In the genomic region with DNA sequence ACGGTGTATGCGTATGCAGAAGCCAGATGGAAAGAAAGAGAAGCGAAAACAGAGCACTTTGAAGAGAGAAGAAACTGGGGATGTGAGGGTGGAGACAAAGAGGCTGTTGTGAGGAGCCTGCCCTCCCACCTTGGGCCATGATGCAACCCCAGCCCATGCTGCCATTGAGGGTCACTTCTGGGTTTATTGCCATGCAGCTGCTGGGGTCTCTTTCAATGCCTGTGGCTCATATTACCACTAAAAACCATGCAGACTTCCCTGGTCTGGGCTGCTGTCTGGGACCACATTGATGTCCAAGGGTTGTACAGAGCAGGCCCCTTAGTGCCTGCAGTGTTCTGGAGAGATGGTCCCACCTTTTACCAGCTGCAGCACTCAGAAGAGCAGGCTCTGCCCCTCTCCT, we compare ENCODE assay signal across 24 mouse cellular contexts.
DNase-seq lines count a peak whose midpoint lies in the region; ATAC-seq and TF ChIP-seq lines count a peak whose summit lies in the region.
"Had no signal": no experiment of that assay in that cellular context is flagged by ENCODE, and none has a peak within 500 bp of the region (broad histone marks: within the 10 kb centered on the region; RNA-seq: fewer than 3 reads in every experiment).

No protein-coding gene starts in this region.

- H3K36me3 ChIP-seq in midbrain, embryonic 11.5 days (ENCODE audit: control insufficient read depth, insufficient read depth, low read length) = no peaks in the 10 kb centered on the region
- H3K36me3 ChIP-seq in midbrain, embryonic 15.5 days (replicated peaks) = no peaks in the 10 kb centered on the region
- no peaks in the 10 kb centered on the region for H3K36me3 ChIP-seq in embryonic facial prominence, embryonic 10.5 days (replicated peaks)
- no peaks in the 10 kb centered on the region for H3K36me3 ChIP-seq in limb, embryonic 13.5 days
- no peaks in the 10 kb centered on the region for H3K36me3 ChIP-seq in forebrain, postnatal 0 days (ENCODE audit: insufficient read depth)
- H3K36me3 ChIP-seq: heart, embryonic 15.5 days had no signal

- intact Hi-C loops in left cerebral cortex, postnatal 4 days (cut with DNase I) = no loop called here

- H3K4me1 ChIP-seq in midbrain, embryonic 11.5 days (ENCODE audit: control insufficient read depth, insufficient read depth, low read length) = no peaks in the 10 kb centered on the region
- H3K4me1 ChIP-seq in midbrain, embryonic 15.5 days = no peaks in the 10 kb centered on the region
- peaks cover 8% of the 10 kb centered on the region for H3K4me1 ChIP-seq in embryonic facial prominence, embryonic 10.5 days
- H3K4me1 ChIP-seq in limb, embryonic 13.5 days = peaks cover 8% of the 10 kb centered on the region
- no peaks in the 10 kb centered on the region for H3K4me1 ChIP-seq in forebrain, postnatal 0 days (ENCODE audit: insufficient read depth)
- H3K4me1 ChIP-seq: heart, embryonic 15.5 days had no signal

- H3K4me3 ChIP-seq in midbrain, embryonic 11.5 days (ENCODE audit: low read depth, low read length) = no peak overlapping the region
- H3K4me3 ChIP-seq in midbrain, embryonic 15.5 days = no peak overlapping the region
- no peak overlapping the region for H3K4me3 ChIP-seq in embryonic facial prominence, embryonic 10.5 days
- no peak overlapping the region for H3K4me3 ChIP-seq in limb, embryonic 13.5 days
- H3K4me3 ChIP-seq in forebrain, postnatal 0 days (ENCODE audit: low read depth, low read length) = no peak overlapping the region
- H3K4me3 ChIP-seq: gastrocnemius, adult 2 months; heart, embryonic 15.5 days had no signal

- no peak overlapping the region for H3K27ac ChIP-seq in midbrain, embryonic 11.5 days (ENCODE audit: low read depth, low read length)
- H3K27ac ChIP-seq in midbrain, embryonic 15.5 days = no peak overlapping the region
- H3K27ac ChIP-seq in embryonic facial prominence, embryonic 10.5 days (replicated peaks) = peak overlapping the region; percentile 66
- no peak overlapping the region for H3K27ac ChIP-seq in limb, embryonic 13.5 days
- H3K27ac ChIP-seq in forebrain, postnatal 0 days (ENCODE audit: low read depth, low read length) = no peak overlapping the region
- H3K27ac ChIP-seq: gastrocnemius, adult 2 months; heart, embryonic 15.5 days; hindbrain, postnatal 0 days had no signal

- 74% methylated on average over 3 of the region's 3 CpGs for WGBS in midbrain, embryonic 11.5 days
- WGBS in midbrain, embryonic 15.5 days = 83% methylated on average over 3 of the region's 3 CpGs
- 27% methylated on average over 3 of the region's 3 CpGs for WGBS in embryonic facial prominence, embryonic 10.5 days
- WGBS in limb, embryonic 13.5 days = 31% methylated on average over 3 of the region's 3 CpGs
- 60% methylated on average over 3 of the region's 3 CpGs for WGBS in forebrain, postnatal 0 days

- no peak overlapping the region for H3K4me2 ChIP-seq in midbrain, embryonic 11.5 days
- no peak overlapping the region for H3K4me2 ChIP-seq in midbrain, embryonic 15.5 days
- H3K4me2 ChIP-seq in limb, embryonic 13.5 days (replicated peaks) = no peak overlapping the region
- H3K4me2 ChIP-seq in forebrain, postnatal 0 days (ENCODE audit: low read depth) = no peak overlapping the region
- H3K4me2 ChIP-seq: heart, embryonic 15.5 days; liver, embryonic 11.5 days had no signal

- H3K27me3 ChIP-seq in midbrain, embryonic 11.5 days (ENCODE audit: control insufficient read depth, insufficient read depth, low read length) = no peaks in the 10 kb centered on the region
- no peaks in the 10 kb centered on the region for H3K27me3 ChIP-seq in midbrain, embryonic 15.5 days (replicated peaks)
- no peaks in the 10 kb centered on the region for H3K27me3 ChIP-seq in embryonic facial prominence, embryonic 10.5 days (replicated peaks; ENCODE audit: low read depth, poor library complexity, severe bottlenecking)
- peaks cover 19% of the 10 kb centered on the region for H3K27me3 ChIP-seq in limb, embryonic 13.5 days
- no peaks in the 10 kb centered on the region for H3K27me3 ChIP-seq in forebrain, postnatal 0 days (ENCODE audit: insufficient read depth, low read length)
- H3K27me3 ChIP-seq: heart, embryonic 15.5 days had no signal

- peak; percentile 70 for DNase-seq in midbrain, embryonic 11.5 days (ENCODE audit: low spot score, missing footprints)
- DNase-seq in embryonic facial prominence, embryonic 10.5 days (ENCODE audit: low spot score) = peak; percentile 35
- no peak for DNase-seq in right cerebral cortex, adult 2 months (ENCODE audit: low spot score in 2 of 2)
- DNase-seq in forebrain, postnatal 0 days = no peak
- DNase-seq in left cerebral cortex, postnatal 4 days = no peak
- DNase-seq: adrenal gland, postnatal 10 days; cerebellum, adult 18-20 months; cerebellum, postnatal 14 days; gastrocnemius, adult 2 months; kidney, adult 18-20 months; kidney, postnatal 25 days; layer of hippocampus, postnatal 36 days; liver, postnatal 0 days; lung, postnatal 10 days; right cerebral cortex, adult 18-20 months; thymus, adult 18-20 months; thymus, postnatal 36 days had no signal

- no peak for ATAC-seq in midbrain, embryonic 11.5 days (ENCODE audit: low FRiP score)
- ATAC-seq in midbrain, embryonic 15.5 days (replicated peaks) = no peak
- ATAC-seq in limb, embryonic 13.5 days (ENCODE audit: low FRiP score, low read depth) = peak; percentile 83
- ATAC-seq in forebrain, postnatal 0 days = no peak
- ATAC-seq: forebrain, embryonic 16.5 days; hindbrain, postnatal 0 days; midbrain, embryonic 16.5 days had no signal

- no peak for TF ChIP-seq CTCF in forebrain, postnatal 0 days (IDR thresholded peaks at IDR 0.05; ENCODE audit: low read depth)

- H3K9ac ChIP-seq in midbrain, embryonic 11.5 days (ENCODE audit: low read length) = no peak overlapping the region
- H3K9ac ChIP-seq in midbrain, embryonic 15.5 days = no peak overlapping the region
- no peak overlapping the region for H3K9ac ChIP-seq in limb, embryonic 13.5 days
- H3K9ac ChIP-seq in forebrain, postnatal 0 days = no peak overlapping the region
- H3K9ac ChIP-seq: heart, embryonic 15.5 days; liver, postnatal 0 days had no signal

- no peaks in the 10 kb centered on the region for H3K9me3 ChIP-seq in midbrain, embryonic 11.5 days (ENCODE audit: control insufficient read depth, low read length)
- no peaks in the 10 kb centered on the region for H3K9me3 ChIP-seq in midbrain, embryonic 15.5 days
- no peaks in the 10 kb centered on the region for H3K9me3 ChIP-seq in embryonic facial prominence, embryonic 10.5 days
- no peaks in the 10 kb centered on the region for H3K9me3 ChIP-seq in limb, embryonic 13.5 days
- no peaks in the 10 kb centered on the region for H3K9me3 ChIP-seq in forebrain, postnatal 0 days (ENCODE audit: low read length)
- H3K9me3 ChIP-seq: heart, embryonic 15.5 days had no signal

Comparison
In these comparisons a context has a peak if more than half of its experiments do, and no peak if none do; other contexts are left out.
1. DNase-seq: peak in midbrain, embryonic 11.5 days (single experiment) and embryonic facial prominence, embryonic 10.5 days (single experiment); none in right cerebral cortex, adult 2 months (0 of 2), forebrain, postnatal 0 days (single experiment) and left cerebral cortex, postnatal 4 days (single experiment).